8 mouse cellular contexts compared by ENCODE assay signal in the genomic region with DNA sequence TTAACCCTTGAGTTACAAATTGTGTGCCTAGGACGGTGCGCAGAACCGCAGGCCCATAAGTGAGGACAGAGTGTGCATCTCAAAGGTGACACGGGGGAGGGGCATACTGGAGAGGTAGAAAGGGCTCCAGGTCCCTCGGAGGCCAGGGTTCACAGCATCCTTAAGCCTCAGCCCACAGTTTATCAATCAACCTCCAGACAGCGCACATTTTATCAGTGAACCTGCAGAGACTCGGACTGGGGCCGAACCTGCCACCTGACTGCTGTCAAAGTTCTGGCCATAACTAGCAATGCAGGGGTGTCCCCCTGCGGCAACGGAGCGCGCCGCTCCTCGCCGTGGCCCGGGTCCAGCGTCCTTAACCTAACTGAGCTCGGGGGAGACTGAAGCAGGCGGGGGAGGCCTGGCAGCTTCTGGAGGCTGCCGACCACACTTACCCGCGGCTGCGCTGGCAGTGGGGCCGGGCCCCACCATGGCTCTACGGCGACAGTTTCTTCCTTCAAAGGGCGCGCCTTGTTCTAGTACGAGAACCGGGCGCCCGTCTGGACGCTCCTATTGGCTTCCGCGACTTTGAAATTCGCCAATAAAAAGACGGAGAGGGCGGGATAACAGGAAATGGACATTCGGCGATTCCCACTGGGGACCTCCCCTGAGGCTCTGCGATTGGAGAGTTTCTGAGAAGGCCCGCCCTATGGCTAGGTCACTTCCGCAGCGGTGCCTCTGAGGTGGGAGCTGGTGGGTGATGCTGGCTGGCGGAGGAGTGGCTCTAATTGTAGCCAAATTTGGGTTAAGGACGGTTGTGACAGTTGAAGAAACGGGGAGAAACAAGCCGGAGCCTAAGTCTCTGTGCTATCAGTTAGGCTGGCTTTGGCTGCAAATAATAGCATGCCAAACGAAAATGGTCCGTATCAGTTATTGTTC. TPM values are rescaled to one million over a fixed set of nuclear protein-coding genes. Genes with fewer than 3 reads are reported as not detected.
DNase-seq lines count a peak whose midpoint lies in the region; ATAC-seq and TF ChIP-seq lines count a peak whose summit lies in the region.

Gene Ckap2l (minus strand): TSS at position 542 of the 918 bp plus-strand sequence.

- no peak for TF ChIP-seq CTCF in bone marrow, adult 2 months (IDR thresholded peaks at IDR 0.05; ENCODE audit: control insufficient read depth, insufficient read depth, low read length)
- no peak for TF ChIP-seq CTCF in midbrain, postnatal 0 days (IDR thresholded peaks at IDR 0.05)

- peak within 1 kb of the TSS; percentile 83 for H3K4me3 ChIP-seq in bone marrow, adult 2 months (replicated peaks; ENCODE audit: control insufficient read depth, low read depth, low read length)
- peak within 1 kb of the TSS; percentile 86 for H3K4me3 ChIP-seq in embryonic facial prominence, embryonic 15.5 days (replicated peaks)
- H3K4me3 ChIP-seq in limb, embryonic 14.5 days (replicated peaks; ENCODE audit: low read length), result peak within 1 kb of the TSS; percentile 85
- H3K4me3 ChIP-seq in midbrain, postnatal 0 days (ENCODE audit: low read depth, low read length), result peak within 1 kb of the TSS; percentile 73

- peak within 1 kb of the TSS; percentile 68 for H3K4me2 ChIP-seq in embryonic facial prominence, embryonic 15.5 days (replicated peaks)
- H3K4me2 ChIP-seq in limb, embryonic 14.5 days (replicated peaks; ENCODE audit: low read depth, low read length, severe bottlenecking), result peak within 1 kb of the TSS; percentile 92
- H3K4me2 ChIP-seq in midbrain, postnatal 0 days (ENCODE audit: low read depth, low read length, poor library complexity, severe bottlenecking), result peak within 1 kb of the TSS; percentile 93

- no peaks in the 10 kb centered on the region for H3K27me3 ChIP-seq in embryonic facial prominence, embryonic 15.5 days
- H3K27me3 ChIP-seq in limb, embryonic 14.5 days (ENCODE audit: control insufficient read depth, insufficient read depth, low read length), result no peaks in the 10 kb centered on the region
- no peaks in the 10 kb centered on the region for H3K27me3 ChIP-seq in midbrain, postnatal 0 days (ENCODE audit: insufficient read depth, low read length)

- under 1% methylated on average over 50 of the region's 50 CpGs for WGBS in bone marrow, adult 2 months
- WGBS in embryonic facial prominence, embryonic 15.5 days, result under 1% methylated on average over 50 of the region's 50 CpGs
- WGBS in limb, embryonic 14.5 days, result under 1% methylated on average over 49 of the region's 50 CpGs
- WGBS in midbrain, postnatal 0 days, result under 1% methylated on average over 50 of the region's 50 CpGs

- peaks cover 2% of the 10 kb centered on the region for H3K4me1 ChIP-seq in bone marrow, adult 2 months (ENCODE audit: control insufficient read depth, insufficient read depth, low read length)
- peaks cover 17% of the 10 kb centered on the region for H3K4me1 ChIP-seq in embryonic facial prominence, embryonic 15.5 days
- H3K4me1 ChIP-seq in limb, embryonic 14.5 days (ENCODE audit: control insufficient read depth, insufficient read depth, low read length), result peaks cover 13% of the 10 kb centered on the region
- H3K4me1 ChIP-seq in midbrain, postnatal 0 days (ENCODE audit: insufficient read depth, low read length), result peaks cover 4% of the 10 kb centered on the region; the same call in 1 of the 2 replicates

- DNase-seq in 416B (ENCODE audit: low read depth), result peak; percentile 97
- DNase-seq in heart, adult 8-10 months (ENCODE audit: low spot score), result peak; percentile 99
- DNase-seq in kidney, adult 9 months, result peak; percentile 98
- DNase-seq in limb, embryonic 14.5 days (ENCODE audit: low spot score), result peak; percentile 99
- DNase-seq in midbrain, postnatal 0 days (ENCODE audit: low spot score), result peak; percentile 100
- peak; percentile 93 to 95 for DNase-seq in spleen, postnatal 14 days (ENCODE audit: low spot score in 2 of 2)

- TF ChIP-seq POLR2A in bone marrow, adult 2 months (IDR thresholded peaks at IDR 0.05; ENCODE audit: borderline replicate concordance, control insufficient read depth, low read depth, low read length), result peak; percentile 77
- TF ChIP-seq POLR2A in limb, embryonic 14.5 days (IDR thresholded peaks at IDR 0.05; ENCODE audit: borderline replicate concordance, extremely low read depth, insufficient read depth, insufficient read length), result peak; percentile 53; the same call in 1 of the 2 replicates

- 0 out of 2 replicates have a peak, but pooled peaks cover 4% of the 10 kb centered on the region for H3K36me3 ChIP-seq in embryonic facial prominence, embryonic 15.5 days
- H3K36me3 ChIP-seq in limb, embryonic 14.5 days (ENCODE audit: control insufficient read depth, insufficient read depth, low read length), result no peaks in the 10 kb centered on the region; the same call in 1 of the 2 replicates
- H3K36me3 ChIP-seq in midbrain, postnatal 0 days (ENCODE audit: insufficient read depth, low read length), result no peaks in the 10 kb centered on the region

- ATAC-seq in embryonic facial prominence, embryonic 15.5 days (ENCODE audit: insufficient number of reproducible peaks, low FRiP score, low TSS enrichment, low read depth), result peak; percentile 100
- ATAC-seq in limb, embryonic 14.5 days (ENCODE audit: low FRiP score, low read depth), result peak; percentile 100
- ATAC-seq in midbrain, postnatal 0 days (ENCODE audit: low FRiP score), result peak; percentile 100

- peak within 1 kb of the TSS; percentile 68 for H3K9ac ChIP-seq in embryonic facial prominence, embryonic 15.5 days
- peak within 1 kb of the TSS; percentile 75 for H3K9ac ChIP-seq in limb, embryonic 14.5 days (ENCODE audit: low read depth, low read length, severe bottlenecking)
- H3K9ac ChIP-seq in midbrain, postnatal 0 days (replicated peaks; ENCODE audit: low read length, poor library complexity, severe bottlenecking), result peak within 1 kb of the TSS; percentile 72

- peak within 1 kb of the TSS; percentile 94 for H3K27ac ChIP-seq in bone marrow, adult 2 months (ENCODE audit: control insufficient read depth, insufficient read depth, low read depth, low read length, poor library complexity)
- peak within 1 kb of the TSS; percentile 89 for H3K27ac ChIP-seq in embryonic facial prominence, embryonic 15.5 days (replicated peaks)
- H3K27ac ChIP-seq in limb, embryonic 14.5 days (replicated peaks; ENCODE audit: low read depth, low read length), result peak within 1 kb of the TSS; percentile 75
- H3K27ac ChIP-seq in midbrain, postnatal 0 days (ENCODE audit: low read depth, low read length), result peak within 1 kb of the TSS; percentile 95

- no peaks in the 10 kb centered on the region for H3K9me3 ChIP-seq in embryonic facial prominence, embryonic 15.5 days (replicated peaks)
- H3K9me3 ChIP-seq in limb, embryonic 14.5 days (ENCODE audit: control insufficient read depth, low read length), result no peaks in the 10 kb centered on the region
- H3K9me3 ChIP-seq in midbrain, postnatal 0 days (ENCODE audit: low read length), result no peaks in the 10 kb centered on the region

RNA-seq across cellular contexts. Expression of gene Ckap2l, which starts in this region (rescaled TPM):
- 22.9 and 27.3 TPM in 2 replicates for polyA plus RNA-seq in bone marrow, adult 2 months (2011; ENCODE audit: insufficient read depth, insufficient read length, low replicate concordance, missing spikeins)
- 39.8 and 51.0 TPM in 2 replicates for polyA plus RNA-seq in embryonic facial prominence, embryonic 15.5 days (2015; fragmentation: Nextera tagmentation; extraction: Ambion mirVana)
- total RNA-seq in heart, adult 8-10 months (2022), result under 1 TPM; 0.19 to 0.78 (median 0.33) TPM
- polyA plus RNA-seq in limb, embryonic 14.5 days (2012; rRNA removed), result 14.2 and 18.1 TPM in 2 replicates
- 49.8 and 52.8 TPM in 2 replicates for polyA plus RNA-seq in limb, embryonic 14.5 days (2014; fragmentation: Nextera tagmentation; extraction: Ambion mirVana)
- total RNA-seq in midbrain, postnatal 0 days (2014; rRNA removed), result 2.6 and 5.8 TPM in 2 replicates
- polyA plus RNA-seq in midbrain, postnatal 0 days (2015; fragmentation: Nextera tagmentation; extraction: Ambion mirVana), result 4.8 and 5.0 TPM in 2 replicates

Comparison
In these comparisons a context has a peak if more than half of its experiments do, and no peak if none do; other contexts are left out.
1. Peak in every context shown above with its lines: DNase-seq, ATAC-seq, H3K4me3 ChIP-seq and H3K27ac ChIP-seq.
2. Peak in DNase-seq in heart, adult 8-10 months; RNA of the gene not detected or under 1 TPM.